In genomic region chr16:39118059-39118458, GRCm38 (mm10) we compare ENCODE assay signal across 28 mouse cellular contexts.
A peak's percentile ranks its signal among the peaks of the same experiment; 100 is the strongest.
DNase-seq lines count a peak whose midpoint lies in the region; ATAC-seq and TF ChIP-seq lines count a peak whose summit lies in the region.
"Had no signal": no experiment of that assay in that cellular context is flagged by ENCODE, and none has a peak within 500 bp of the region (broad histone marks: within the 10 kb centered on the region; RNA-seq: fewer than 3 reads in every experiment).

No protein-coding gene starts in this region.

- H3K9me3 ChIP-seq in hindbrain, embryonic 13.5 days: no peaks in the 10 kb centered on the region
- H3K9me3 ChIP-seq in hindbrain, postnatal 0 days (ENCODE audit: low read length): no peaks in the 10 kb centered on the region
- no peaks in the 10 kb centered on the region for H3K9me3 ChIP-seq in midbrain, postnatal 0 days (ENCODE audit: low read length)
- no peaks in the 10 kb centered on the region for H3K9me3 ChIP-seq in midbrain, embryonic 13.5 days
- H3K9me3 ChIP-seq in intestine, embryonic 15.5 days: no peaks in the 10 kb centered on the region
- H3K9me3 ChIP-seq: forebrain, embryonic 12.5 days; heart, embryonic 13.5 days; limb, embryonic 12.5 days; liver, embryonic 15.5 days; midbrain, embryonic 15.5 days had no signal

- no peak overlapping the region for H3K4me3 ChIP-seq in hindbrain, embryonic 13.5 days
- no peak overlapping the region for H3K4me3 ChIP-seq in hindbrain, postnatal 0 days (ENCODE audit: low read length)
- H3K4me3 ChIP-seq in midbrain, postnatal 0 days (ENCODE audit: low read depth, low read length): no peak overlapping the region
- no peak overlapping the region for H3K4me3 ChIP-seq in midbrain, embryonic 13.5 days (replicated peaks)
- H3K4me3 ChIP-seq in intestine, embryonic 15.5 days (replicated peaks): no peak overlapping the region
- H3K4me3 ChIP-seq: erythroblast, embryonic 14.5 days; forebrain, embryonic 12.5 days; heart, embryonic 13.5 days; limb, embryonic 12.5 days; liver, embryonic 15.5 days; midbrain, embryonic 15.5 days had no signal

- H3K4me1 ChIP-seq in hindbrain, embryonic 13.5 days (replicated peaks): peaks cover 4% of the 10 kb centered on the region
- no peaks in the 10 kb centered on the region for H3K4me1 ChIP-seq in hindbrain, postnatal 0 days (ENCODE audit: insufficient read depth, low read length)
- H3K4me1 ChIP-seq in midbrain, postnatal 0 days (ENCODE audit: insufficient read depth, low read length): no peaks in the 10 kb centered on the region
- peaks cover 9% of the 10 kb centered on the region for H3K4me1 ChIP-seq in midbrain, embryonic 13.5 days (replicated peaks)
- no peaks in the 10 kb centered on the region for H3K4me1 ChIP-seq in intestine, embryonic 15.5 days (replicated peaks)
- H3K4me1 ChIP-seq: heart, embryonic 13.5 days; liver, embryonic 15.5 days; midbrain, embryonic 15.5 days had no signal

- no peak overlapping the region for H3K27ac ChIP-seq in hindbrain, embryonic 13.5 days
- no peak overlapping the region for H3K27ac ChIP-seq in hindbrain, postnatal 0 days
- no peak overlapping the region for H3K27ac ChIP-seq in midbrain, postnatal 0 days (ENCODE audit: low read depth, low read length)
- no peak overlapping the region for H3K27ac ChIP-seq in midbrain, embryonic 13.5 days
- no peak overlapping the region for H3K27ac ChIP-seq in intestine, embryonic 15.5 days
- H3K27ac ChIP-seq: forebrain, embryonic 12.5 days; heart, embryonic 13.5 days; kidney, postnatal 0 days; limb, embryonic 12.5 days; liver, embryonic 15.5 days; midbrain, embryonic 15.5 days had no signal

- WGBS in hindbrain, embryonic 13.5 days: 70% methylated on average over 3 of the region's 3 CpGs
- 35% methylated on average over 3 of the region's 3 CpGs for WGBS in hindbrain, postnatal 0 days
- WGBS in midbrain, postnatal 0 days: 68% methylated on average over 3 of the region's 3 CpGs
- WGBS in midbrain, embryonic 13.5 days: 76% methylated on average over 3 of the region's 3 CpGs
- WGBS in intestine, embryonic 15.5 days: 78% methylated on average over 1 of the region's 3 CpGs

- no peak for TF ChIP-seq CTCF in hindbrain, postnatal 0 days (IDR thresholded peaks at IDR 0.05; ENCODE audit: low read depth)
- no peak for TF ChIP-seq CTCF in midbrain, postnatal 0 days (IDR thresholded peaks at IDR 0.05)

- H3K9ac ChIP-seq in hindbrain, embryonic 13.5 days: no peak overlapping the region
- H3K9ac ChIP-seq in hindbrain, postnatal 0 days (replicated peaks; ENCODE audit: low read length): no peak overlapping the region
- H3K9ac ChIP-seq in midbrain, postnatal 0 days (replicated peaks; ENCODE audit: low read length, poor library complexity, severe bottlenecking): no peak overlapping the region
- H3K9ac ChIP-seq in midbrain, embryonic 13.5 days (replicated peaks): no peak overlapping the region
- no peak overlapping the region for H3K9ac ChIP-seq in intestine, embryonic 15.5 days
- H3K9ac ChIP-seq: forebrain, embryonic 12.5 days; heart, embryonic 13.5 days; limb, embryonic 12.5 days; liver, embryonic 15.5 days; lung, embryonic 14.5 days; midbrain, embryonic 15.5 days had no signal

- no peaks in the 10 kb centered on the region for H3K27me3 ChIP-seq in hindbrain, embryonic 13.5 days
- H3K27me3 ChIP-seq in hindbrain, postnatal 0 days (ENCODE audit: insufficient read depth, low read length): no peaks in the 10 kb centered on the region
- no peaks in the 10 kb centered on the region for H3K27me3 ChIP-seq in midbrain, postnatal 0 days (ENCODE audit: insufficient read depth, low read length)
- no peaks in the 10 kb centered on the region for H3K27me3 ChIP-seq in midbrain, embryonic 13.5 days
- H3K27me3 ChIP-seq in intestine, embryonic 15.5 days (replicated peaks): no peaks in the 10 kb centered on the region
- H3K27me3 ChIP-seq: forebrain, embryonic 12.5 days; heart, embryonic 13.5 days; liver, embryonic 15.5 days; midbrain, embryonic 15.5 days; Patski had no signal

- peak; percentile 2 for DNase-seq in cerebellum, adult 9-10 months
- DNase-seq in hindbrain, postnatal 0 days (ENCODE audit: low spot score): no peak
- DNase-seq in midbrain, postnatal 0 days (ENCODE audit: low spot score): peak; percentile 33
- DNase-seq: adrenal gland, postnatal 14 days; gastrocnemius, postnatal 10 days; heart, postnatal 10 days; kidney, adult 8-10 months; kidney, postnatal 4 days; layer of hippocampus, postnatal 36 days; lung, embryonic 14.5 days; lung, postnatal 14 days; right cerebral cortex, postnatal 4 days; thymus, adult 2 months; thymus, postnatal 4 days had no signal

- H3K36me3 ChIP-seq in hindbrain, embryonic 13.5 days: no peaks in the 10 kb centered on the region
- H3K36me3 ChIP-seq in hindbrain, postnatal 0 days (ENCODE audit: insufficient read depth, low read length): no peaks in the 10 kb centered on the region
- H3K36me3 ChIP-seq in midbrain, postnatal 0 days (ENCODE audit: insufficient read depth, low read length): no peaks in the 10 kb centered on the region
- H3K36me3 ChIP-seq in midbrain, embryonic 13.5 days: no peaks in the 10 kb centered on the region
- H3K36me3 ChIP-seq in intestine, embryonic 15.5 days: no peaks in the 10 kb centered on the region
- H3K36me3 ChIP-seq: forebrain, embryonic 12.5 days; G1E; heart, embryonic 13.5 days; limb, embryonic 12.5 days; liver, embryonic 15.5 days; midbrain, embryonic 15.5 days had no signal

- H3K4me2 ChIP-seq in hindbrain, embryonic 13.5 days: no peak overlapping the region
- no peak overlapping the region for H3K4me2 ChIP-seq in hindbrain, postnatal 0 days (ENCODE audit: low read depth, low read length)
- H3K4me2 ChIP-seq in midbrain, postnatal 0 days (ENCODE audit: low read depth, low read length, poor library complexity, severe bottlenecking): no peak overlapping the region
- no peak overlapping the region for H3K4me2 ChIP-seq in midbrain, embryonic 13.5 days (replicated peaks)
- H3K4me2 ChIP-seq in intestine, embryonic 15.5 days (replicated peaks): no peak overlapping the region
- H3K4me2 ChIP-seq: forebrain, embryonic 12.5 days; heart, embryonic 13.5 days; limb, embryonic 12.5 days; liver, embryonic 15.5 days; lung, embryonic 14.5 days; midbrain, embryonic 15.5 days had no signal

- ATAC-seq in cerebellum, adult (ENCODE audit: insufficient number of reproducible peaks, low FRiP score, low TSS enrichment): no peak
- 0 out of 2 replicates have a peak, but pooled peaks have one; percentile 32 for ATAC-seq in hindbrain, embryonic 13.5 days (ENCODE audit: low FRiP score)
- no peak for ATAC-seq in hindbrain, postnatal 0 days
- no peak for ATAC-seq in midbrain, postnatal 0 days (ENCODE audit: low FRiP score)
- ATAC-seq in midbrain, embryonic 13.5 days: no peak
- no peak for ATAC-seq in intestine, embryonic 15.5 days
- ATAC-seq: intestine, embryonic 16.5 days; midbrain, embryonic 15.5 days; Patski had no signal
